Mouse (Mus musculus): ENCODE results near the gene Bmpr2.

- TF ChIP-seq POLR2A (IDR thresholded peaks at IDR 0.05; ENCODE audit: insufficient read depth, low read depth, low read length) (no peak), CTCF (IDR thresholded peaks at IDR 0.05; ENCODE audit: insufficient read depth, low read depth, low read length) (no peak)
Observed at GRCm38 (mm10) chr1:59734076-59734475, 29.1 kb upstream of the Bmpr2 start.
